Mouse (Mus musculus) forebrain, embryonic 15.5 days (tissue): ENCODE data around the gene F830045P16Rik. TPM values are rescaled to one million over a fixed set of nuclear protein-coding genes. Genes with fewer than 3 reads are reported as not detected.

Experiments used
- ATAC-seq: fragments of 200-750 bp; cut with Nextera tagmentation; replicated peaks from 2 replicates; pipeline ENCODE4 v1.8.0; 2017; ENCODE audit warnings: mild to moderate bottlenecking, moderate TSS enrichment, moderate library complexity
- H3K27ac ChIP-seq: fragments of 300-500 bp; sonication (generic); replicated peaks from 2 replicates; pipeline ENCODE4 v1.5.1; 2015; ENCODE audit warnings: mild to moderate bottlenecking, inconsistent platforms
- H3K27me3 ChIP-seq: fragments of 300-500 bp; sonication (generic); 2 replicates; pipeline ENCODE4 v1.6.1; 2015; ENCODE audit warnings: inconsistent platforms
- H3K36me3 ChIP-seq: fragments of 300-500 bp; sonication (generic); 2 replicates; pipeline ENCODE4 v1.6.1; 2015; ENCODE audit warnings: mild to moderate bottlenecking, inconsistent platforms
- H3K4me1 ChIP-seq: fragments of 300-500 bp; sonication (generic); 2 replicates; pipeline ENCODE4 v1.6.1; 2015; ENCODE audit warnings: inconsistent platforms
- H3K4me2 ChIP-seq: fragments of 300-500 bp; sonication (generic); replicated peaks from 2 replicates; pipeline ENCODE4 v1.6.1; 2015; ENCODE audit warnings: mild to moderate bottlenecking, inconsistent platforms
- H3K4me3 ChIP-seq: fragments of 300-500 bp; sonication (generic); 2 replicates; pipeline ENCODE4 v1.5.1; 2015; ENCODE audit warnings: mild to moderate bottlenecking, inconsistent platforms
- H3K9ac ChIP-seq: fragments of 300-500 bp; sonication (generic); replicated peaks from 2 replicates; pipeline ENCODE4 v1.6.1; 2015; ENCODE audit warnings: mild to moderate bottlenecking, inconsistent platforms
- H3K9me3 ChIP-seq: fragments of 300-500 bp; sonication (generic); 2 replicates; pipeline ENCODE4 v1.6.1; 2016; ENCODE audit warnings: inconsistent platforms
- WGBS: fragments of 180-500 bp; shearing (Covaris S2); methylation state at CpG from one replicate; pipeline ENCODE4 v1.1.7; 2015; ENCODE audit warnings: mixed read lengths; 5-methylcytosine and 5-hydroxymethylcytosine counted together
- polyA plus RNA-seq: library from polyadenylated mRNA; unstranded; fragments of >200 nt; fragmentation: Nextera tagmentation; extraction: Ambion mirVana; gene quantifications from 2 replicates; pipeline ENCODE4 v1.2.1, GENCODE M21; 2015

Gene F830045P16Rik
- polyA plus RNA-seq, 1 experiment from 2014 or later = not detected

DNA sequence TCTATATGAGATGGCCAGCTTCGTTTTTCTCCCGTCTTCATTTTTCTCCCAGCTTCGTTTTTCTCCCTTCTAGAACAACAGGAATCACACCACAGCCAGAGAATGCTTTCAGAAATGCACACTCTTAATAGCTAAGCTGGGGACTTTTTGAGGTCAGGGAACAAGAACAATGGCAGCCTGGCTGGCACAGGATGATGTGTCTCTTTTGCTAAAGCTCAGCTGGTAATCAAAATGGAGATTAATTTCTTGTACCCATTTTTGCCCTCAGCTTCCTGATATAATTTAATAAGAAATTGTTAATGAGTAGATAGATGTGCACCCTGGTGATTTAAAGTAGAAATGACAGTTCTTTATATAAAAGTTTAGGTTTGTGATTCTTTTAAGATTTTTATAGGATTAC is 112.7 kb downstream of the F830045P16Rik start:
- Histone ChIP-seq H3K4me1 (no peaks in the 10 kb centered on the region), H3K4me2 (no peak overlapping the region), H3K36me3 (no peaks in the 10 kb centered on the region), H3K9me3 (no peaks in the 10 kb centered on the region), H3K27me3 (no peaks in the 10 kb centered on the region), H3K27ac (no peak overlapping the region), H3K9ac (no peak overlapping the region), H3K4me3 (no peak overlapping the region)
- 22% methylated on average over 3 of the region's 3 CpGs for WGBS
- ATAC-seq = no peak

DNA sequence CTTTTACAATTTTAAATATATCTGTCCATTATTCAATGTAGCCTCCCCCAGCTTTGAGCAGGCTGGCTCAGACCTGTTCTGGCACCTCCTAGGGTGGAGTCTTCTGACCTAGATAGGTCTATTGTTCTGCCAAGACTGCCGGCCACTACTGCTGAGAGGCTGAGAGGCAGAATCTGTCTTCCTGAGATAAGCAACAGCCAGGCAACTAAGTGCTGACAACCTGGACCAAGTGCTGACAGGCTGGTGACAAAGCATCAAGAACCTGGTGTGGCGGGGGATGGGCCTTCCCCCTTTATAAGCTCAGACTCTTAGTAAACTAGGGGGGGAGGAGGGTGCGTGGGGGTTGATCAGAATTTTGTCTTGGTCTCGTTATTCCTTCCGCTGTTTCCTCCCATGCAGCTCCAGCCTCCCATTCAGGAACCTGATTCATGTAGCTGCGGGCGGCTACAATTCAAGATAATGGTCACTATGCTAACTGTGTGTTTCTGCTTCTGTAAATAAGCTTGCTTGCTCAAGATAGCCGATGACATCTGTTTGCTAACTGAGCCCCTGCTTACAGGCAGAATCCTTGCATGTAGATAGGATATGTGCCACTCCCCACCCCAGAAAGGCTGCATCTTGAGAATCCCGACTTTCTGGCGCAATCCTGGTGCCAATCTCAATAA is 115.4 kb downstream of the F830045P16Rik start:
- Histone ChIP-seq H3K27me3 (no peaks in the 10 kb centered on the region), H3K4me2 (no peak overlapping the region), H3K4me1 (no peaks in the 10 kb centered on the region), H3K4me3 (no peak overlapping the region), H3K9me3 (no peaks in the 10 kb centered on the region), H3K9ac (no peak overlapping the region), H3K27ac (no peak overlapping the region), H3K36me3 (no peaks in the 10 kb centered on the region)
- ATAC-seq = no peak
- 88% methylated on average over 10 of the region's 10 CpGs for WGBS

DNA sequence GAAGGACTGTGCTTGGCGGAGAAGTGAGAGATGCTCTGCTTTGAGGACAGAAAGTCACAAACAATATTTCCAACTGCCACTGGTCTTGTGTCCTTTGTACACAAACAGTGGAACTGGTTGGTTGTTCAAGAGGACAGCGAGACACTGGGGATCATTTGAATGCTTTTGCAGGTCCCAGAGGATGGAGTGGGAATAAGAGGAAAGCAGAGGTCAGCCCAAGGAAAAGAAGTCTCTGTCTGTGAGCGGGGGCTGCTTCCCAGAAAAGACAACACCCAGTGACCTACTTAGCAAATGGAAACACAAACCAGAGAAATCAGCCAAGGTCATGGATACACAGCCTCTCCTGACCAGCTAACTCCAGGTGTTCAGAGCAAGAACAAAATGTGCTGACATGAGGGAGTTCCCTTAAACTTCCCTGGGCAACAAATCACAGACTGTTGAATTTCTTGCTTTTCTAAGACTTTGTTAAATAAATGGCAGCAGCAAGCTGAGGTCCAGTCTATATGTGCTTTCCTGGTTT is 117.0 kb downstream of the F830045P16Rik start:
- Histone ChIP-seq H3K4me1 (no peaks in the 10 kb centered on the region), H3K4me3 (no peak overlapping the region), H3K9me3 (no peaks in the 10 kb centered on the region), H3K27ac (no peak overlapping the region), H3K4me2 (no peak overlapping the region), H3K36me3 (no peaks in the 10 kb centered on the region), H3K27me3 (no peaks in the 10 kb centered on the region), H3K9ac (no peak overlapping the region)
- WGBS = 89% methylated on average over 3 of the region's 3 CpGs
- no peak for ATAC-seq

DNA sequence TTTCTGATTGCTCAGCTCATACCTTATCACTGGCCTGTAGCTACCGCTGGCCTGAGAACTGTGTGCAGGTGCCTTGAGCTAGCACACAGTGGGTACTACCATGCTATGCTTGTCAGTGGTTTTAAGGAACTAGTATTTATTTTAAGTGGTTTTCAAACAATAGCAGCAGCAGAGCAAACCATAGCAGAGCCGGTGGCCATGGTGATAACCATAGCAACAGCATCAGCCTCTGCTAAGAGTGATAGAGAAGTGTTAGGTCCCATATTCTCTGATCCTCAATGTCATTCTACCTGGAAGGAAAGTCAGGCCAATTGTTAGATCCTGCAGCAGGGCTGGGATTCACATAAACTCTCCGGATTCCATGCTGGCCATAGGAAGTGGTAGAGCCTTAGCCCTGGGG is 121.8 kb downstream of the F830045P16Rik start:
- H3K9me3 ChIP-seq = no peaks in the 10 kb centered on the region
- H3K4me3 ChIP-seq = no peak overlapping the region
- no peaks in the 10 kb centered on the region for H3K36me3 ChIP-seq
- no peaks in the 10 kb centered on the region for H3K27me3 ChIP-seq
- H3K9ac ChIP-seq = no peak overlapping the region
- 80% methylated on average over 3 of the region's 3 CpGs for WGBS
- no peak overlapping the region for H3K4me2 ChIP-seq
- ATAC-seq = 0 out of 2 replicates have a peak, but pooled peaks have one; percentile 53
- H3K4me1 ChIP-seq = no peaks in the 10 kb centered on the region
- H3K27ac ChIP-seq = no peak overlapping the region

DNA sequence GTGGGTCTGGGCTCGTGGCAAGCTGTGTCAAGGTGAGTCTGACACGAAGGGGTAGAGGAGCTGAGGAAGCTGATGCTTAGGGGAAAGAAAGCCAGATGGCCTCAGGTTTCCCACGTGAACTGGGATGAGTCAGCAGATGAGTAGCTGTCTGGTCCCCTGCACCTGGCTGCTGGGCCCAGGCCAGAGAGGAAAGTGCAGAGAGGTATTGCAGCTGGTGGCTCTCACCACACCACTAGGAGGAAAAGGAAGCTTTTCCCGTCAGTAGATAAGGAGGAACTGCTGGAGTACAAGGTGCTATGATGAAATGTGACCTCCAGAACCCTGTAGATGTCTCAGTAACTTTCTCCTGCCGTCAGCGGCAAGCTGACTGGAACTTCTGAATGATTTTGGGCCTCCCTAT is 122.9 kb downstream of the F830045P16Rik start:
- WGBS = 76% methylated on average over 6 of the region's 6 CpGs
- Histone ChIP-seq H3K4me1 (no peaks in the 10 kb centered on the region), H3K9ac (no peak overlapping the region), H3K4me2 (no peak overlapping the region), H3K9me3 (no peaks in the 10 kb centered on the region), H3K27me3 (no peaks in the 10 kb centered on the region), H3K36me3 (no peaks in the 10 kb centered on the region), H3K4me3 (no peak overlapping the region), H3K27ac (no peak overlapping the region)
- ATAC-seq = no peak

DNA sequence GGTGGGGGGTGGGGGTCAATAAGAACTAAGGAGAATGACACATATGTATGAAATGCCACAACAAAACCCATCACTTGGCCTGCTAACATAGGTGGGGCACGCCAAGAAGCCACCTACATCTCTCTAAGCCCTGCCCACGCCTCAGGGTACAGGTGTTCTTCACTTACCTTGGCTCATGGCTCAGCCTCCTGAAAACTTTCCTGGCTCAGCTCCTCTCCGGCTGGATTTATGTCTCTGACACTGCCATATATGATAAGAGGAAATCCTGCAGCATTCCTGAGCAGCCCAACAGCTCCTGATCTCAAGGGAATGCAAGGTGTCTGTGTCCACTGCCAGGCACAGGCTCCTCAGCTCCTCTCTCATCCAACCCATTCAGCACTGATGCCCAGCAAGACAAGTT is 124.8 kb downstream of the F830045P16Rik start:
- Histone ChIP-seq H3K9ac (no peak overlapping the region), H3K4me1 (no peaks in the 10 kb centered on the region), H3K27me3 (no peaks in the 10 kb centered on the region), H3K36me3 (no peaks in the 10 kb centered on the region), H3K9me3 (no peaks in the 10 kb centered on the region), H3K4me2 (no peak overlapping the region), H3K4me3 (no peak overlapping the region), H3K27ac (no peak overlapping the region)
- ATAC-seq = no peak
- 80% methylated on average over 3 of the region's 3 CpGs for WGBS

DNA sequence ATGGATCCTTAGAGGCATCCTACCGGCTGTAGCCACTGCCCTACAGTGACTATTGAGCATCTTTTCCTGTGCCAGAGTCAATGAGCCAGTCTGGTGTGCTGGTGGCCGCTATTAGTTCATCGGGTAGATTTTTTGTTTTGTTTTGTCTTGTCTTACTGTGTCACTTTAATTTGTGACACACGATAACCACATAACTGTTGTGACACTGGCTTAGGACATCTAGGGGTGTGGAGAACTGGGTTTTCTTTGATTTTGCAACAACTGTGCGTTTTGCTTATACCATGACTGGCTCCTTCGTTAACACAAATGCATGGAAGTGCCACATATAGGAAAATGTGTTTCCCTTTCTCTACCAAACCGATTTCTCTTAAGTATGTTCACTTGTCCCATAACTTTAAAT is 126.1 kb downstream of the F830045P16Rik start:
- ATAC-seq = no peak
- 92% methylated on average over 7 of the region's 7 CpGs for WGBS

DNA sequence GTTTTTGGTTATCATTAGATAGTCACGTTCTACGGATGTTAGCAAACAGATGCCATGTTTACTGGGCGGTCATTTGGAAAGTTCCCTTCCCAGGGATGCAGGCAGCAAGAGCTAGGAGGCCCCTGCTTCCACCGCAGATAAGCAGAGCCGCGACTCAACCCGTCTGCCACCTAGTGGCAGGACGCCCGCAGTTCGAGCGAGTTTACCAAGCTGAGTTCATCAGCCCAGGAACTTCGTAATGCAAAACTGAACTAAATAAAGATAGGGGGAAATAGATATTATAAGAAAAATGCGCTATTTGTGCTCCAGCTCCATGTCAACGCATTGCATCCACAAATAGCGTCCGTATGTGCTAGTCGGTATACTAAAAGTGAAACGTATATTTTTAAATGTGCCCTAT is 127.9 kb downstream of the F830045P16Rik start:
- Histone ChIP-seq H3K4me3 (no peak overlapping the region), H3K27me3 (no peaks in the 10 kb centered on the region), H3K4me2 (no peak overlapping the region), H3K27ac (no peak overlapping the region), H3K9ac (no peak overlapping the region), H3K36me3 (no peaks in the 10 kb centered on the region), H3K4me1 (no peaks in the 10 kb centered on the region), H3K9me3 (no peaks in the 10 kb centered on the region)
- peak; percentile 80 for ATAC-seq
- 20% methylated on average over 18 of the region's 18 CpGs for WGBS

More for the DNA sequence above, 126.1 kb downstream of the F830045P16Rik start:
- Histone ChIP-seq H3K9me3 (no peaks in the 10 kb centered on the region), H3K4me1 (no peaks in the 10 kb centered on the region), H3K4me3 (no peak overlapping the region), H3K27me3 (no peaks in the 10 kb centered on the region), H3K36me3 (no peaks in the 10 kb centered on the region), H3K4me2 (no peak overlapping the region), H3K9ac (no peak overlapping the region), H3K27ac (no peak overlapping the region)

Other genes starting within 250 kb of the F830045P16Rik start
- 22.2 and 24.3 TPM in 2 replicates for gene Ckap2l, start 239.4 kb downstream of the F830045P16Rik start, polyA plus RNA-seq
- 0.26 and 0.29 TPM in 2 replicates for gene Il1a, start 226.6 kb downstream of the F830045P16Rik start, polyA plus RNA-seq
- gene Il1b, start 165.5 kb downstream of the F830045P16Rik start, polyA plus RNA-seq = not detected in 2 replicates
- gene Sirpa, start 56.2 kb upstream of the F830045P16Rik start, polyA plus RNA-seq = 26.7 and 28.5 TPM in 2 replicates
- gene Pdyn, start 163.2 kb upstream of the F830045P16Rik start, polyA plus RNA-seq = 4.5 and 6.4 TPM in 2 replicates